Mouse (Mus musculus) bone marrow macrophage, adult 2 months (primary cell): Measurements from ENCODE around the gene Ern1. TPM values are rescaled to one million over a fixed set of nuclear protein-coding genes. Genes with fewer than 3 reads are reported as not detected.

ENCODE experiments used
- H3K27ac ChIP-seq: 2 replicates; pipeline ENCODE4 v1.5.1; 2012; ENCODE audit warnings: low read depth, low read length; ENCODE audit not compliant: insufficient read depth
- H3K4me1 ChIP-seq: 2 replicates; pipeline ENCODE4 v1.6.1; 2012; ENCODE audit warnings: low read length; ENCODE audit not compliant: control insufficient read depth, insufficient read depth
- H3K4me3 ChIP-seq: 2 replicates; pipeline ENCODE4 v1.5.1; 2012; ENCODE audit warnings: mild to moderate bottlenecking, low read length, moderate library complexity; ENCODE audit not compliant: insufficient read depth
- CTCF ChIP-seq: IDR thresholded peaks from 2 replicates; pipeline ENCODE4 v1.5.1; 2012; ENCODE audit warnings: low read depth, mild to moderate bottlenecking, low read length, moderate library complexity
- POLR2A ChIP-seq: IDR thresholded peaks from 2 replicates; pipeline ENCODE4 v1.6.1; 2012; ENCODE audit warnings: mild to moderate bottlenecking, low read depth, low read length, borderline replicate concordance
- polyA plus RNA-seq: library from polyadenylated mRNA; stranded (reverse); fragments of >200 nt; gene quantifications from 2 replicates; pipeline ENCODE4 v1.2.4, GENCODE M21; 2012; ENCODE audit not compliant: missing spikeins, insufficient read depth, insufficient read length

Ern1 gene
- polyA plus RNA-seq, 1 experiment, result 27.8 TPM

GRCm38 (mm10) chr11:106381883-106382282, 105.8 kb downstream of the Ern1 start:
- TF ChIP-seq POLR2A, result no peak
- TF ChIP-seq CTCF, result no peak
- Histone ChIP-seq H3K27ac (no peak overlapping the region), H3K4me3 (no peak overlapping the region), H3K4me1 (peaks cover 17% of the 10 kb centered on the region)

GRCm38 (mm10) chr11:106381011-106381410, 106.6 kb downstream of the Ern1 start:
- TF ChIP-seq POLR2A, result no peak
- no peak for TF ChIP-seq CTCF
- H3K4me3 ChIP-seq, result no peak overlapping the region
- H3K4me1 ChIP-seq, result peaks cover 16% of the 10 kb centered on the region
- H3K27ac ChIP-seq, result no peak overlapping the region

- TF ChIP-seq CTCF (no peak), POLR2A (no peak)
- no peak overlapping the region for H3K4me3 ChIP-seq
- no peak overlapping the region for H3K27ac ChIP-seq
- no peaks in the 10 kb centered on the region for H3K4me1 ChIP-seq
Observed at GRCm38 (mm10) chr11:106374979-106375378, 112.7 kb downstream of the Ern1 start.

DNA sequence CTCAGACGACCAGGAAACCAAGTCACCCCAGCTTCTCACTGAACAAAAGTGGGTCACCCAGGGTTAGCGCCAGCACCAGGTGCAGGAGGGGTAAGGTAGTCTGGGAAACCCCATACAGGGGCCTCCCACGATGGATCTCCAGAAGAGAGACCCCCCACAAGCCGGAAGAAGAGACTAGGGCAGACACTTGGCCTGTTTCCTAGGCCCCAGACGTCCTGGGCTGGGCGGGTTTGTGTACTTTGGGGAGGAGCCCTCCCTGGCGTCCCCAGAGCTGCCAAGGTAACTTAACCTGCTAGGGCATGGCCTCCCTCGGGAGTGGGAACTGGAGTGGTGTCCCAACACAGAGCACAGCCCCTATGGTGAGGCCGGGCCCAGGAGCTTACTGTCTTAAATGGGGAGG, 113.1 kb downstream of the Ern1 start:
- H3K4me3 ChIP-seq, result no peak overlapping the region
- no peaks in the 10 kb centered on the region for H3K4me1 ChIP-seq
- H3K27ac ChIP-seq, result no peak overlapping the region
- TF ChIP-seq CTCF, result no peak
- TF ChIP-seq POLR2A, result no peak

DNA sequence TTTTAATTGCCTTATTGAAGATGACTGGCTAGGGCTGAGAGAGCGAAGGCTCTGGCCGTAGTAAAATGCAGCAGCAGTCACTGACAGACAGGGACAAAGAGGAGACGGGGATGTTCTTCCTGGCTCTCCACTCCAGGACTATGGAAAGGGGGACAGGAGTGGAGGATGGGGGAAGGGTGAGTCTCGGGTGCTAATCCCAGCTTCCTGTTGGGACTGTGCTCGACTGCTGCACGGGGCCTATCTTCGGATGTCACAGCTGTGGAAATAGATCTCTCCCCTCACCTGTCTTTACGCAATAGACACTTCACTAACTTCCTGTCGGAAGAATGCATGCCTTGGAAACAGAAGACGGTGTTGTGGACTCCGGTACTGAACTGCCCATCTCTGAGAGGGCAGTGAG, 113.7 kb downstream of the Ern1 start:
- H3K27ac ChIP-seq, result no peak overlapping the region
- TF ChIP-seq POLR2A (no peak), CTCF (no peak)
- no peak overlapping the region for H3K4me3 ChIP-seq
- no peaks in the 10 kb centered on the region for H3K4me1 ChIP-seq

DNA sequence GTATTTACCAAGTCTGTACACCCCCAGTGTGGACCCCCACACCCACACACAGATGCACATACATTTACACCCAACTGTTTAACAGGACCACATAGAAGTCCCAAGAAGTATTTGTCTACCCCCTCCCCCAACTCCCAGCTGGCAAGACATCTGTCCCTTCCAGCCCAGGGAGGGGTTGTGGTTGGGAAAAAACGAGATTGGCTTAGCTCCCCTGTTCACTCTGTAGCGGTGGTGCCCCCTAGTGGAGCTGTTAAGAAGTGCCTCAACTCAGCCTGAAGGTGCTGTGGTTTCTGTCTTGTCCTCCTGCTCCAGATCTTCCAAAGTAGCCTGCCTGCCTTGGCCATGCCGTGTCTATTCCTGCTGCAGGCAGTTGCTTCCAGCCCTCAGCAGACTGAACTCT, 121.3 kb downstream of the Ern1 start:
- no peak overlapping the region for H3K4me3 ChIP-seq

GRCm38 (mm10) chr11:106365366-106365765, 122.3 kb downstream of the Ern1 start, which contains the start of gene Prr29:
Gene Prr29, plus strand, starts transcription at chr11:106365472.
- H3K4me3 ChIP-seq, result no peak within 1 kb of the TSS
- H3K27ac ChIP-seq, result no peak within 1 kb of the TSS
- no peak for TF ChIP-seq POLR2A
- TF ChIP-seq CTCF, result no peak
- peaks cover 4% of the 10 kb centered on the region for H3K4me1 ChIP-seq

More for the DNA sequence above, 121.3 kb downstream of the Ern1 start:
- TF ChIP-seq POLR2A, result no peak
- peak; percentile 90 for TF ChIP-seq CTCF
- Histone ChIP-seq H3K27ac (no peak overlapping the region), H3K4me1 (peaks cover 4% of the 10 kb centered on the region)

DNA sequence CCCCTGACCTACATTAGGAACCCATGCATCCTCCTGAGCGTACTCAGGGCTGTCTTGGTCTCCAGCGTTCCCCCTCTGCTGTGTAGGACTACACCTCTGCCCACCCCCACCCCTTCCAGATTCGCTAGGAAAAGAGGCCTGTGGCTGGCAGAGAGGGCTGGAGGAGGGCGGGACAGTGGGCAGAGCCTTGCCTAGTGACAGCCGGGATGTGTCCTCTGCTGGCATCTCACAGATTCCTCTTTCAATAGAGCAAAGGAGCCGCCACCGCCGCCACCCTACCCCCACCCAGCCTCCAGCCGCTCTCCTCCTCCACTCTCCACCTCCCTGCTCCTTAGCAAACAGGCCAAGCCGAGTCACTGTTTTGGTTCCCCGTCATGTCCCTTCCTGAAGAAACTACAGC, 122.9 kb downstream of the Ern1 start:
- no peak overlapping the region for H3K27ac ChIP-seq
- no peak overlapping the region for H3K4me3 ChIP-seq
- TF ChIP-seq CTCF (no peak), POLR2A (no peak)
- H3K4me1 ChIP-seq, result peaks cover 4% of the 10 kb centered on the region

GRCm38 (mm10) chr11:106359350-106359749, 128.3 kb downstream of the Ern1 start:
- H3K4me1 ChIP-seq, result peaks cover 16% of the 10 kb centered on the region
- H3K27ac ChIP-seq, result no peak overlapping the region
- H3K4me3 ChIP-seq, result no peak overlapping the region
- 0 out of 2 replicates have a peak, but pooled peaks have one; percentile 29 for TF ChIP-seq CTCF
- no peak for TF ChIP-seq POLR2A

DNA sequence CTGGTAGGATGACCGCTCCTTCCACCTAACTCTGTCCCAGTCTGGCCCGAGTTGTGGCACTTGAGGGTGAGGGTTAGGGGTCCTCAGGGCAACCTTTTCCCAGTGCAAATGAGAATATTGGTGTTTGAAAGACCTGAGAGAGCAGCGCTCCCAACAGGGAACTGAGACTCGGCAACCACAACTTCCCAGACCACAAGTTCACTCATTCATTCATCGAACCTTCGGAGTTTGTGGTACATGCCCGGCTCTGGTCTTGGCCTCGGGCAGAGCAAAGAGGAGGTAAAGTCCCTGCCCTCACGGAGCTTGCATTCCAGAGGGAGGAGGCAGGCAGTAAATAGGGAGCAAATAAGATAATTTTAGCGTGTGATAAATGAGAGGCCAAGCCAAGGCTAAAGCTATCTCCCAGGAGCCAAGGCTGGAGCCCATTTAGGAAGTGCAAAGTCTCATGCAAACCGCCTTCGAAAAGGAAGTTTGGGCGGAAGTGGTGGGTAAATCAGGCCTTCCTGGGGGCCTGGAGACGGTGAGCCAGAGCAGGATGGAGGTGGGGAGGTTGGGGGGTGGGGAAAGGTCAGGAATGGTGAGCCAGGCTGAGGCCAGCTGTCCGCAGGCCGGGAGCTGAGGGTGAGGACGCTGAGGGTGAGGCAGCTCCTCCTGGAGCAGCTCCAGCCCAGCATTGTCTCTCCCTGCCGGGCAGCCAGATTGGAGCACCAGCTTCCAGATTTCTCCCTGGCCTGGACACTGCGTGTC, 132.1 kb downstream of the Ern1 start:
- no peak for TF ChIP-seq POLR2A
- TF ChIP-seq CTCF, result no peak
- H3K4me3 ChIP-seq, result no peak overlapping the region
- peak overlapping the region; percentile 11; the same call in 1 of the 2 replicates for H3K27ac ChIP-seq
- H3K4me1 ChIP-seq, result peaks cover 24% of the 10 kb centered on the region
